In the genomic region with DNA sequence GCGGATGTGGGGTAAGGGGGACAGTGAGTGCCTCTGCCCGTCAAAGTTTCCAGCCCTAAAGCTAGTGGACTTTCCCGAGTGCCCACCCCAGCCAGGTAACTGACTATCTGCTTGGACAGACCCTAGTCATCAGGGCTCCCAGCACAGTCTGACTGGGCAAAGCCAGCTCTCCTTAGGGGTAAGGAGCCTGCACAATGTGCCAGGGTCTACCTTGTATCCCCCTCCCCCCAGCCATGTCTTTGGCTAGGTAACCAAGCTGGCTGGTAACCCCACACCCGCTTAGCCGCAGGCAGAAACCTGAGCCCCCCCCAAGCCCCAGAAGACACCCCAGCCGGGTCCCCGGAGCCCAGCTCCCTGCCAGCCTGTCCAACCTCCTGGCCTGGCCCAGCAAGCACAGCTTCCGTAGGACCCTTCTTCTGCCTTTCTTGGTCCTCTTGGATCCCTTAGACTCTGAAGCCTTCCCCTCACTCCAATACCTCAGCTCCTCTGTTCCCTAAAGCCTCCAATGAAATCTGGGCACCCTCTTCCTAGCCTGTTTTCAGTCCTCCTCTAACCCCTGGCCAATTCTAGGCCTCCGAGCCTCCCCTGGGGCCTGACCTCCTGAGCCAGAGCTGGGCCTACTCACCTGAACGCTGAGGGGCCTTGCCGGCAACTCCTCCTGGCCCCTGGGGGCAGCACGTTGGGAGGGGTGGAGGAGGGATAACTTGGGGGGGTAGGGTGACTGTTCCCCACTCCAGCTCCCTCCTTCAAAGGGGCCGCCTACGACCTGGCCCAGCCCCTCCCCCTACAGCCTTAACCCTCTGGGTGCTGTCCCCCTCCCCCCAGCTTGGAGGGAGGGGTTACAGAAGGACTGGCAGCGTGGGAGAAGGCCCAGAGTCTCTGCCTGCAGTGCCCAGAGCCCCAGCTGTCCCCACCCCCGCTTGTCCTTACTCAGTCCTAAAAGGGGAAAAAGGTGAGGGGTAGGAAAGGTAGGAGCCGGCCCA, we compare ENCODE assay signal across 10 mouse cellular contexts. TPM values are rescaled to one million over a fixed set of nuclear protein-coding genes. Genes with fewer than 3 reads are reported as not detected.
A peak's percentile ranks its signal among the peaks of the same experiment; 100 is the strongest.
DNase-seq lines count a peak whose midpoint lies in the region; ATAC-seq and TF ChIP-seq lines count a peak whose summit lies in the region.
"Had no signal": no experiment of that assay in that cellular context is flagged by ENCODE, and none has a peak within 500 bp of the region (broad histone marks: within the 10 kb centered on the region; RNA-seq: fewer than 3 reads in every experiment).

No protein-coding gene starts in this region.

- H3K4me2 ChIP-seq in kidney, embryonic 15.5 days, result 0 out of 2 replicates have a peak overlapping the region, but pooled peaks have one; percentile 23
- peak overlapping the region; percentile 79 for H3K4me2 ChIP-seq in CH12.LX (ENCODE audit: insufficient read depth, low read depth, poor library complexity, severe bottlenecking)
- peak overlapping the region; percentile 16 for H3K4me2 ChIP-seq in liver, embryonic 16.5 days (ENCODE audit: low read depth, low read length)
- no peak overlapping the region for H3K4me2 ChIP-seq in neural tube, embryonic 15.5 days

- H3K36me3 ChIP-seq in kidney, embryonic 15.5 days, result no peaks in the 10 kb centered on the region
- peaks cover 14 to 31% of the 10 kb centered on the region in 2 experiments for H3K36me3 ChIP-seq in CH12.LX (replicated peaks in 1 of 2; ENCODE audit: control insufficient read depth in 1 of 2, insufficient read depth in 1 of 2, low read length in 1 of 2)
- no peaks in the 10 kb centered on the region for H3K36me3 ChIP-seq in liver, embryonic 16.5 days (ENCODE audit: control insufficient read depth, insufficient read depth)
- H3K36me3 ChIP-seq in neural tube, embryonic 15.5 days, result no peaks in the 10 kb centered on the region

- TF ChIP-seq EP300 in CH12.LX (IDR thresholded peaks at IDR 0.05; ENCODE audit: low read length), result no peak

- no peak for TF ChIP-seq RAD21 in CH12.LX (IDR thresholded peaks at IDR 0.05; ENCODE audit: low read depth, low read length)

- H3K79me2 ChIP-seq in CH12.LX (replicated peaks; ENCODE audit: control insufficient read depth, extremely low read depth, insufficient read depth, poor library complexity, severe bottlenecking), result peaks cover 57% of the 10 kb centered on the region

- in situ Hi-C loops in CH12.LX (cut with MboI; ENCODE audit: low pct_ligation_motif_present, low pct_unique_long_range_greater_than_20kb, low sequenced_read_pairs), result no loop called here

- ATAC-seq in kidney, embryonic 15.5 days (replicated peaks; ENCODE audit: low FRiP score), result no peak
- ATAC-seq in liver, embryonic 16.5 days (ENCODE audit: low read depth), result no peak
- no peak for ATAC-seq in megakaryocyte-erythroid progenitor cell, adult 5-6 weeks (replicated peaks; ENCODE audit: low FRiP score, low TSS enrichment, poor library complexity, severe bottlenecking)
- no peak for ATAC-seq in neural tube, embryonic 15.5 days (ENCODE audit: low FRiP score)
- ATAC-seq: midbrain, embryonic 16.5 days had no signal

- no peak for TF ChIP-seq CTCF in CH12.LX (conservative IDR thresholded peaks at IDR 0.05 in 1 of 2, IDR thresholded peaks at IDR 0.05 in 1 of 2; ENCODE audit: low read depth in 2 of 2, low read length in 2 of 2)
- no peak for TF ChIP-seq CTCF in bone marrow, adult 2 months (IDR thresholded peaks at IDR 0.05; ENCODE audit: control insufficient read depth, insufficient read depth, low read length)

- no peak overlapping the region for H3K9ac ChIP-seq in kidney, embryonic 15.5 days
- peak overlapping the region; percentile 73 for H3K9ac ChIP-seq in CH12.LX (ENCODE audit: insufficient read depth, low read depth)
- H3K9ac ChIP-seq in liver, embryonic 16.5 days (ENCODE audit: low read depth, low read length), result peak overlapping the region; percentile 16; the same call in 1 of the 2 replicates
- H3K9ac ChIP-seq in neural tube, embryonic 15.5 days (replicated peaks), result no peak overlapping the region

- no peak overlapping the region for H3K27ac ChIP-seq in kidney, embryonic 15.5 days
- H3K27ac ChIP-seq in CH12.LX (ENCODE audit: insufficient read depth, low read depth), result peak overlapping the region; percentile 99
- H3K27ac ChIP-seq in bone marrow, adult 2 months (ENCODE audit: control insufficient read depth, insufficient read depth, low read depth, low read length, poor library complexity), result peak overlapping the region; percentile 93
- H3K27ac ChIP-seq in liver, embryonic 16.5 days (ENCODE audit: low read length), result peak overlapping the region; percentile 56
- no peak overlapping the region for H3K27ac ChIP-seq in neural tube, embryonic 15.5 days (replicated peaks)

- peaks cover 69% of the 10 kb centered on the region for H3K4me1 ChIP-seq in kidney, embryonic 15.5 days
- peaks cover 20 to 84% of the 10 kb centered on the region in 2 experiments for H3K4me1 ChIP-seq in CH12.LX (ENCODE audit: control insufficient read depth in 1 of 2, insufficient read depth in 2 of 2)
- peaks cover 2% of the 10 kb centered on the region for H3K4me1 ChIP-seq in bone marrow, adult 2 months (ENCODE audit: control insufficient read depth, insufficient read depth, low read length)
- H3K4me1 ChIP-seq in liver, embryonic 16.5 days (ENCODE audit: control insufficient read depth, low read depth, low read length), result peaks cover 33% of the 10 kb centered on the region
- H3K4me1 ChIP-seq in neural tube, embryonic 15.5 days, result peaks cover 22% of the 10 kb centered on the region

- dilution Hi-C loops in CH12.LX (cut with MboI; ENCODE audit: extremely low pct_ligation_motif_present, extremely low pct_unique_long_range_greater_than_20kb, low sequenced_read_pairs), result no loop called here

- peak; percentile 18; the same call in 1 of the 2 replicates for TF ChIP-seq POLR2A in CH12.LX (IDR thresholded peaks at IDR 0.05; ENCODE audit: low read depth, low read length)
- TF ChIP-seq POLR2A in bone marrow, adult 2 months (IDR thresholded peaks at IDR 0.05; ENCODE audit: borderline replicate concordance, control insufficient read depth, low read depth, low read length), result no peak

- no peak overlapping the region for H3K4me3 ChIP-seq in kidney, embryonic 15.5 days (replicated peaks)
- peak overlapping the region; percentile 63 to 71 (median 64) for H3K4me3 ChIP-seq in CH12.LX (replicated peaks in 1 of 3; ENCODE audit: low read depth in 2 of 3, low read length in 2 of 3, poor library complexity in 1 of 3)
- H3K4me3 ChIP-seq in bone marrow, adult 2 months (replicated peaks; ENCODE audit: control insufficient read depth, low read depth, low read length), result peak overlapping the region; percentile 67
- H3K4me3 ChIP-seq in liver, embryonic 16.5 days (ENCODE audit: low read depth, low read length), result peak overlapping the region; percentile 43
- H3K4me3 ChIP-seq in neural tube, embryonic 15.5 days (replicated peaks), result no peak overlapping the region

- no peaks in the 10 kb centered on the region for H3K9me3 ChIP-seq in kidney, embryonic 15.5 days (replicated peaks)
- no peaks in the 10 kb centered on the region for H3K9me3 ChIP-seq in CH12.LX (replicated peaks; ENCODE audit: low read length)
- no peaks in the 10 kb centered on the region for H3K9me3 ChIP-seq in liver, embryonic 16.5 days (replicated peaks; ENCODE audit: control insufficient read depth, low read length)
- H3K9me3 ChIP-seq in neural tube, embryonic 15.5 days (replicated peaks), result no peaks in the 10 kb centered on the region

- 51% methylated on average over 17 of the region's 17 CpGs for WGBS in kidney, embryonic 15.5 days
- 62% methylated on average over 17 of the region's 17 CpGs for WGBS in bone marrow, adult 2 months
- WGBS in liver, embryonic 16.5 days (ENCODE audit: insufficient replicate concordance), result 54% methylated on average over 17 of the region's 17 CpGs
- 58% methylated on average over 17 of the region's 17 CpGs for WGBS in neural tube, embryonic 15.5 days

- no peak for DNase-seq in kidney, adult 11 months
- no peak for DNase-seq in CH12.LX (ENCODE audit: extremely low read depth)
- DNase-seq: kidney, adult 9 months; right cerebral cortex, postnatal 14 days had no signal

- no peaks in the 10 kb centered on the region for H3K27me3 ChIP-seq in kidney, embryonic 15.5 days
- no peaks in the 10 kb centered on the region for H3K27me3 ChIP-seq in CH12.LX (replicated peaks)
- peaks cover 9% of the 10 kb centered on the region for H3K27me3 ChIP-seq in liver, embryonic 16.5 days (ENCODE audit: control insufficient read depth, insufficient read depth, low read depth, low read length)
- H3K27me3 ChIP-seq in neural tube, embryonic 15.5 days (replicated peaks), result no peaks in the 10 kb centered on the region

RNA-seq across cellular contexts. Expression of a gene that starts 7.8 kb away (rescaled TPM):
- 2.4 and 3.7 TPM in 2 replicates for polyA plus RNA-seq in kidney, embryonic 15.5 days (2015; fragmentation: Nextera tagmentation; extraction: Ambion mirVana)
- total RNA-seq in CH12.LX (2012; rRNA removed) (31.6 and 34.2 TPM in 2 replicates), CH12.LX (2014; rRNA removed) (11.9 and 12.7 TPM in 2 replicates)
- polyA plus RNA-seq in CH12.LX (2012; ENCODE audit: insufficient read length, low read depth), result 27.6 and 32.4 TPM in 2 replicates
- polyA plus RNA-seq in bone marrow, adult 2 months (2011; ENCODE audit: insufficient read depth, insufficient read length, low replicate concordance, missing spikeins), result 20.8 and 40.2 TPM in 2 replicates
- 2.4 and 2.7 TPM in 2 replicates for polyA plus RNA-seq in liver, embryonic 16.5 days (2015; fragmentation: Nextera tagmentation; extraction: Ambion mirVana)
- total RNA-seq in megakaryocyte-erythroid progenitor cell, adult 5-6 weeks (2014; fragmentation: Nextera tagmentation), result 5.0 and 6.6 TPM in 2 replicates
- total RNA-seq in megakaryocyte-erythroid progenitor cell, adult 5-6 weeks (2017), result 7.3 and 11.5 TPM in 2 replicates
- polyA plus RNA-seq in neural tube, embryonic 15.5 days (2015; fragmentation: Nextera tagmentation; extraction: Ambion mirVana), result 0.73 and 1.5 TPM in 2 replicates

RNA-seq across cellular contexts. Expression of a gene that starts 15.9 kb away (rescaled TPM):
- polyA plus RNA-seq in kidney, embryonic 15.5 days (2015; fragmentation: Nextera tagmentation; extraction: Ambion mirVana), result 0.14 TPM in 1 of 2 replicates, not detected in the other
- not detected in 2 replicates for total RNA-seq in CH12.LX (2012; rRNA removed)
- not detected in 2 replicates for total RNA-seq in CH12.LX (2014; rRNA removed)
- not detected in 2 replicates for polyA plus RNA-seq in CH12.LX (2012; ENCODE audit: insufficient read length, low read depth)
- 0.92 TPM in 1 of 2 replicates, not detected in the other for polyA plus RNA-seq in bone marrow, adult 2 months (2011; ENCODE audit: insufficient read depth, insufficient read length, low replicate concordance, missing spikeins)
- polyA plus RNA-seq in liver, embryonic 16.5 days (2015; fragmentation: Nextera tagmentation; extraction: Ambion mirVana), result not detected in 2 replicates
- total RNA-seq in megakaryocyte-erythroid progenitor cell, adult 5-6 weeks (2014; fragmentation: Nextera tagmentation), result 3.5 and 3.6 TPM in 2 replicates
- total RNA-seq in megakaryocyte-erythroid progenitor cell, adult 5-6 weeks (2017), result not detected in 2 replicates
- 0.18 and 2.1 TPM in 2 replicates for polyA plus RNA-seq in neural tube, embryonic 15.5 days (2015; fragmentation: Nextera tagmentation; extraction: Ambion mirVana)
- polyA plus RNA-seq: midbrain, embryonic 16.5 days had no signal

RNA-seq across cellular contexts. Expression of a gene that starts 21.7 kb away (rescaled TPM):
- 1.9 and 2.5 TPM in 2 replicates for polyA plus RNA-seq in kidney, embryonic 15.5 days (2015; fragmentation: Nextera tagmentation; extraction: Ambion mirVana)
- total RNA-seq in CH12.LX (2012; rRNA removed), result 0.04 and 0.21 TPM in 2 replicates
- total RNA-seq in CH12.LX (2014; rRNA removed), result not detected in 2 replicates
- 0.10 and 0.53 TPM in 2 replicates for polyA plus RNA-seq in CH12.LX (2012; ENCODE audit: insufficient read length, low read depth)
- polyA plus RNA-seq in bone marrow, adult 2 months (2011; ENCODE audit: insufficient read depth, insufficient read length, low replicate concordance, missing spikeins), result 1.3 TPM in 1 of 2 replicates, not detected in the other
- polyA plus RNA-seq in liver, embryonic 16.5 days (2015; fragmentation: Nextera tagmentation; extraction: Ambion mirVana), result 0.12 TPM in 1 of 2 replicates, not detected in the other
- not detected in 2 replicates for total RNA-seq in megakaryocyte-erythroid progenitor cell, adult 5-6 weeks (2014; fragmentation: Nextera tagmentation)
- total RNA-seq in megakaryocyte-erythroid progenitor cell, adult 5-6 weeks (2017), result not detected in 2 replicates
- polyA plus RNA-seq in neural tube, embryonic 15.5 days (2015; fragmentation: Nextera tagmentation; extraction: Ambion mirVana), result 0.86 and 1.2 TPM in 2 replicates

RNA-seq across cellular contexts. Expression of a gene that starts 24.9 kb away (rescaled TPM):
- polyA plus RNA-seq in kidney, embryonic 15.5 days (2015; fragmentation: Nextera tagmentation; extraction: Ambion mirVana), result 29.4 and 31.4 TPM in 2 replicates
- total RNA-seq in CH12.LX (2012; rRNA removed) (26.9 and 29.0 TPM in 2 replicates), CH12.LX (2014; rRNA removed) (28.7 and 31.1 TPM in 2 replicates)
- polyA plus RNA-seq in CH12.LX (2012; ENCODE audit: insufficient read length, low read depth), result 25.9 and 26.0 TPM in 2 replicates
- polyA plus RNA-seq in bone marrow, adult 2 months (2011; ENCODE audit: insufficient read depth, insufficient read length, low replicate concordance, missing spikeins), result 9.7 and 17.6 TPM in 2 replicates
- polyA plus RNA-seq in liver, embryonic 16.5 days (2015; fragmentation: Nextera tagmentation; extraction: Ambion mirVana), result 14.9 and 15.1 TPM in 2 replicates
- total RNA-seq in megakaryocyte-erythroid progenitor cell, adult 5-6 weeks (2014; fragmentation: Nextera tagmentation), result 24.8 and 27.7 TPM in 2 replicates
- 10.7 and 12.6 TPM in 2 replicates for total RNA-seq in megakaryocyte-erythroid progenitor cell, adult 5-6 weeks (2017)
- 32.7 and 33.1 TPM in 2 replicates for polyA plus RNA-seq in neural tube, embryonic 15.5 days (2015; fragmentation: Nextera tagmentation; extraction: Ambion mirVana)

RNA-seq across cellular contexts. Expression of a gene that starts 25.0 kb away (rescaled TPM):
- 0.34 and 0.35 TPM in 2 replicates for polyA plus RNA-seq in kidney, embryonic 15.5 days (2015; fragmentation: Nextera tagmentation; extraction: Ambion mirVana)
- total RNA-seq in CH12.LX (2012; rRNA removed), result not detected in 2 replicates
- not detected in 2 replicates for total RNA-seq in CH12.LX (2014; rRNA removed)
- polyA plus RNA-seq in CH12.LX (2012; ENCODE audit: insufficient read length, low read depth), result 0.10 and 0.14 TPM in 2 replicates
- polyA plus RNA-seq in bone marrow, adult 2 months (2011; ENCODE audit: insufficient read depth, insufficient read length, low replicate concordance, missing spikeins), result 0.56 TPM in 1 of 2 replicates, not detected in the other
- 0.05 TPM in 1 of 2 replicates, not detected in the other for polyA plus RNA-seq in liver, embryonic 16.5 days (2015; fragmentation: Nextera tagmentation; extraction: Ambion mirVana)
- total RNA-seq in megakaryocyte-erythroid progenitor cell, adult 5-6 weeks (2014; fragmentation: Nextera tagmentation), result not detected in 2 replicates
- not detected in 2 replicates for total RNA-seq in megakaryocyte-erythroid progenitor cell, adult 5-6 weeks (2017)
- polyA plus RNA-seq in neural tube, embryonic 15.5 days (2015; fragmentation: Nextera tagmentation; extraction: Ambion mirVana), result 0.18 and 0.26 TPM in 2 replicates

Comparison
In these comparisons a context has a peak if more than half of its experiments do, and no peak if none do; other contexts are left out.
1. H3K27ac ChIP-seq: peak in CH12.LX (single experiment), bone marrow, adult 2 months (single experiment) and liver, embryonic 16.5 days (single experiment); none in kidney, embryonic 15.5 days (single experiment) and neural tube, embryonic 15.5 days (single experiment).
2. H3K4me3 ChIP-seq: peak in CH12.LX (3 of 3), bone marrow, adult 2 months (single experiment) and liver, embryonic 16.5 days (single experiment); none in kidney, embryonic 15.5 days (single experiment) and neural tube, embryonic 15.5 days (single experiment).
3. H3K9ac ChIP-seq: peak in CH12.LX (single experiment) and liver, embryonic 16.5 days (single experiment); none in kidney, embryonic 15.5 days (single experiment) and neural tube, embryonic 15.5 days (single experiment).